ENCODE assay signal across 10 mouse cellular contexts in genomic region chr7:97391293-97392078, GRCm38 (mm10). TPM values are rescaled to one million over a fixed set of nuclear protein-coding genes. Genes with fewer than 3 reads are reported as not detected.
DNase-seq lines count a peak whose midpoint lies in the region; ATAC-seq lines count a peak whose summit lies in the region.
"Had no signal": no experiment of that assay in that cellular context is flagged by ENCODE, and none has a peak within 500 bp of the region (broad histone marks: within the 10 kb centered on the region; RNA-seq: fewer than 3 reads in every experiment).

No protein-coding gene starts in this region.

- WGBS in neural tube, embryonic 11.5 days = 74% methylated on average over 13 of the region's 13 CpGs

- H3K9me3 ChIP-seq in neural tube, embryonic 11.5 days (ENCODE audit: control insufficient read depth, low read length) = no peaks in the 10 kb centered on the region

- no peaks in the 10 kb centered on the region for H3K36me3 ChIP-seq in neural tube, embryonic 11.5 days (ENCODE audit: control insufficient read depth, insufficient read depth, low read length)

- DNase-seq in cerebellum, adult 11-12 months = peak; percentile 7
- DNase-seq in cerebellum, adult 11 months = no peak
- DNase-seq in neural tube, embryonic 11.5 days (ENCODE audit: low spot score) = peak; percentile 21
- no peak for DNase-seq in neural tube, embryonic 10.5 days (ENCODE audit: extremely low spot score, low spot score)
- DNase-seq in lung, postnatal 36 days = peak; percentile 93
- peak; percentile 26 for DNase-seq in telencephalon, adult 2 months (ENCODE audit: low read depth, low spot score)
- no peak for DNase-seq in right cerebral cortex, postnatal 36 days (ENCODE audit: low spot score in 2 of 2)
- no peak for DNase-seq in gastrocnemius, adult 18-20 months (ENCODE audit: low spot score)
- DNase-seq: thymus, postnatal 4 days had no signal

- 0 out of 2 replicates have a peak overlapping the region, but pooled peaks have one; percentile 14 for H3K27ac ChIP-seq in neural tube, embryonic 11.5 days (ENCODE audit: low read depth, low read length)

- no peak overlapping the region for H3K4me2 ChIP-seq in neural tube, embryonic 11.5 days (ENCODE audit: low read depth)

- peak; percentile 88 for ATAC-seq in neural tube, embryonic 11.5 days (ENCODE audit: insufficient read depth, low FRiP score, low TSS enrichment)
- ATAC-seq: intestine, embryonic 16.5 days had no signal

- no peak overlapping the region for H3K4me3 ChIP-seq in neural tube, embryonic 11.5 days (ENCODE audit: low read depth, low read length)

- no peaks in the 10 kb centered on the region for H3K27me3 ChIP-seq in neural tube, embryonic 11.5 days (ENCODE audit: control insufficient read depth, insufficient read depth, low read length)

- no peaks in the 10 kb centered on the region for H3K4me1 ChIP-seq in neural tube, embryonic 11.5 days (ENCODE audit: control insufficient read depth, insufficient read depth, low read length)

- H3K9ac ChIP-seq in neural tube, embryonic 11.5 days (ENCODE audit: low read length) = no peak overlapping the region

RNA-seq across cellular contexts. Expression of gene Ndufc2, which starts 8.3 kb away (rescaled TPM):
- 320 and 333 TPM in 2 replicates for polyA plus RNA-seq in neural tube, embryonic 11.5 days (2014; fragmentation: Nextera tagmentation; extraction: Ambion mirVana)
- 100 to 1,000 TPM; 266 to 292 TPM for total RNA-seq in gastrocnemius, adult 18-20 months (2021)

RNA-seq across cellular contexts. Expression of gene Alg8, which starts 20.1 kb away (rescaled TPM):
- 33.5 and 35.9 TPM in 2 replicates for polyA plus RNA-seq in neural tube, embryonic 11.5 days (2014; fragmentation: Nextera tagmentation; extraction: Ambion mirVana)
- total RNA-seq in gastrocnemius, adult 18-20 months (2021) = 1 to 10 TPM; 3.2 to 3.5 TPM

RNA-seq across cellular contexts. Expression of gene Thrsp, which starts 26.0 kb away (rescaled TPM):
- polyA plus RNA-seq in neural tube, embryonic 11.5 days (2014; fragmentation: Nextera tagmentation; extraction: Ambion mirVana) = 0.17 and 0.19 TPM in 2 replicates
- 10 to 100 TPM; 15.3 to 19.5 TPM for total RNA-seq in gastrocnemius, adult 18-20 months (2021)

RNA-seq across cellular contexts. Expression of gene Kctd21, which starts 59.4 kb away (rescaled TPM):
- 6.1 and 6.6 TPM in 2 replicates for polyA plus RNA-seq in neural tube, embryonic 11.5 days (2014; fragmentation: Nextera tagmentation; extraction: Ambion mirVana)
- total RNA-seq in gastrocnemius, adult 18-20 months (2021) = 1 to 10 TPM; 4.1 to 4.4 TPM

RNA-seq across cellular contexts. Expression of gene Kctd14, which starts 59.6 kb away (rescaled TPM):
- polyA plus RNA-seq in neural tube, embryonic 11.5 days (2014; fragmentation: Nextera tagmentation; extraction: Ambion mirVana) = 0.64 and 1.5 TPM in 2 replicates
- under 1 TPM in 1 of 2 experiments, not detected in 1; 0.14 TPM for total RNA-seq in gastrocnemius, adult 18-20 months (2021)

Comparison
In these comparisons a context has a peak if more than half of its experiments do, and no peak if none do; other contexts are left out.
1. DNase-seq: peak in cerebellum, adult 11-12 months (single experiment), neural tube, embryonic 11.5 days (single experiment), lung, postnatal 36 days (single experiment) and telencephalon, adult 2 months (single experiment); none in cerebellum, adult 11 months (single experiment), neural tube, embryonic 10.5 days (single experiment), right cerebral cortex, postnatal 36 days (0 of 2) and gastrocnemius, adult 18-20 months (single experiment).